Mouse (Mus musculus): ENCODE data around the gene Ddx28.

The Ddx28 gene

GRCm38 (mm10) chr8:106011643-106011986 lies at the start of gene Ddx28:
Ddx28 (minus strand) TSS chr8:106011882.
- no peak for DNase-seq (ENCODE audit: extremely low spot score, low spot score)

GRCm38 (mm10) chr8:106060521-106060920 lies 48.8 kb upstream of the Ddx28 start:
- DNase-seq (ENCODE audit: extremely low spot score, low spot score) = no peak

DNA sequence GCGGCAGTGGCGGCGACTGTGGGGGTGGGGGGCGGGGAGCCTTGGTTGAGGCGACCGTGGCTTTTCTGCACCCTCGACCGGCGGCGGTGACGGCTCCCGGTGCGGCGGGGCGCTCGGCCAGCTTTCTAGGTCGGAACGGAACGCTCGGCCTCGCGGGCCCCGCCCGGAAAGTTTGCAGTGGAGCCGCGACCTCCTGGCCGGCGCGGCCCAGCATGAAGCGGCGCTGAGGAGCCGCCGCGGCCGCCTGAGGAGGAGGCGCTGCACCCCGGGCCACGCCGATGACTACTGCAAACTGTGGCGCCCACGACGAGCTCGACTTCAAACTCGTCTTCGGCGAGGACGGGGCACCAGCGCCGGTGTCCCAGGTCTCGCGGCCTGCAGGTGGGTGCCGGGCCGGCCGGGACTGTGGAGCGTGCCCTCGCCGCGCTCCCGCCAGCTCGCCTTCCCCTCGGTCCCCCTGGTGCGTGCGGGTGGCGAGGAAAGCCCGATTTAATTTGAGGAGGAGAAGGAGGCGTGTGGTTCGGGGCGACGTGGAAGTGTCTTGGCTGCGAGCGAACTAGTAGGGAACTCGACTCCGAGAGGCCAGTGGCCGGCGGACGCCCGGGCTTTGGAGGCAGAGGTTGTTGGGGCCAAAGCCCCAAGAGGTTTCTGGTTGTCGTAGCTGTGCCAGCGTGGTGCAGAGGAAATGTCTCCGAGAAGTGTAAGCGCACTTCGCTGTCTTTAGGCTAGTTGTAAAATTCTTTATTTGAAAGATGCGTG lies 48.1 kb upstream of the Ddx28 start:
- peak; percentile 85 for DNase-seq (ENCODE audit: extremely low spot score, low spot score)

- peak; percentile 93 for DNase-seq (ENCODE audit: extremely low spot score, low spot score)
Observed at GRCm38 (mm10) chr8:106058731-106059612, 47.3 kb upstream of the Ddx28 start, which contains the start of gene Nfatc3. Nfatc3 (plus strand) TSS chr8:106058840.

- no peak for DNase-seq (ENCODE audit: extremely low spot score, low spot score)
Observed at GRCm38 (mm10) chr8:106056455-106056982, 44.8 kb upstream of the Ddx28 start.

DNA sequence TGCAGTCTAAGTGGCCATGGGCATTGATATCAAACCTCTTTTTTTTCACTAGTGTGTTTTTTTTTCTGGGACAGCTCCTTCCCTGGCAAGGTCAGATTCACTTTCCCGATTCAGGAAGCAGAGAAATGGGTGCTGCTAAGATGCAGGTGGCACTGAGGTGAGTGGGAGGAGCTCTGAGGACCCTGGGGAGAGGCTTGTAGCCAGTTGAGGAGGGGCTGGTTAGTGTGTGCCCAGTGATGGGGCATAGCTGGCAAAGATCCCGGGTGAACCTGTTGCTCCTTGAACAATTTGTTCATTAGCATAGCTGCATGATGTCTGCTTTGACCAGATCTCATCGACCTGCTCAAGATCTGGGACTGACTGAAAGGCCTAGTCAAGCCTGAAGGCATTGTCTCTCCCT lies 43.4 kb upstream of the Ddx28 start:
- no peak for DNase-seq (ENCODE audit: extremely low spot score, low spot score)

DNA sequence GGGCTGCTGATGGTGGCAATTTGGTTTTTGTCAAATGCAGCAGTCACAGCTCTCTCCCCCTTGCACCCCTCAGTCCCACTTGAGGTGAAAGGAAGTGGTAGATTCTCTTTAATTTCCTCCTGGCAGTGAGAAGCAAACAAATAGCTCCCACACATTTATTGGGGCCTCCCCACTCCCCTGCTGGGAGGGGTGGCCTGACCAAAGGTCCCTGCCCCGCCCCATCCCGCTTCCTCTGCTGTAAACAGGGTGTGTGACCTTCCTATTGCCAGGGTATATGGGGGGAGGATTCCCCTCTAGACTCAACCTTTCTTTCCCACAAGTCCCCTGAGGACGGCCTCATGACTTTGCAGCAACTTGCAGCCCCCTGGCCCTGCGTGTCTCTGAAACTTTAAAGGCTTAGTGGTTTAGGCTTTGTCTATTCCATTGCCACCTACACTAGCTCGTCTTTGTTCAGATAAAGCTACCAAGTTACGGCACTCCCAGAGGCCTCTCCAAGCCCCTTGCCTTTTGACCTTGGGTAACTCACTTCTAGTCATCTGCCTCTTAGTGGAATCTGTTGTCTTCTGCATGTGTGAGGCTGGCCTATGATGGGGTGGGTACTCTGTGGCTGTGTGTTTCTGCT lies 42.6 kb upstream of the Ddx28 start:
- no peak for DNase-seq (ENCODE audit: extremely low spot score, low spot score)

DNA sequence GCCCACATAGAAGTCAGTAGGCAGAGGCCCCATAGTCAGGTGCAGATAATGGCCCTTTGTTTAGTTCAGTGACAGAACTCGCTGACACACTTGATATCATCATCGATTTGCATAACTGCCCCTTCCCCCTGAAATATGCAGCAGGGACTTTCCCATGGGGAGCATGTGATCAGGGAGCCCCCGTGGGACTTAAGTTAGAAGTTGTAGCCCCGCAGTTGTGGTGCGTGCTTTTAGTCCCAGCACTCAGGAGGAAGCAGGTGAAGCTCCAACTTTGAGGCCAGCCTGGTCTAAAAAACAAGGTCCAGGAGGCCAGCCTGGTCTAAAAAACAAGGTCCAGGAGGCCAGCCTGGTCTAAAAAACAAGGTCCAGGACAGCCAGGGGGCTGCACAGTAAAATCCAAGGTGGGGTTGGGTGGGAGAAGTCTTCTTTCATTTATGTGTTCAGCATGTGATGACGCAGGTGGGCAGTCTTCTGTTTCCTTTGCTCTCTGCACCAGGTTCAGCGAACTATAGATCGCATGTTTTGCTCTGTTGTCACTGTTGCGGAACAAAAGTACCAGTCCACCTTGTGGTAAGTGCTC lies 40.9 kb upstream of the Ddx28 start:
- no peak for DNase-seq (ENCODE audit: extremely low spot score, low spot score)

- DNase-seq (ENCODE audit: extremely low spot score, low spot score) = no peak
Observed at GRCm38 (mm10) chr8:106051068-106051467, 39.4 kb upstream of the Ddx28 start.

DNA sequence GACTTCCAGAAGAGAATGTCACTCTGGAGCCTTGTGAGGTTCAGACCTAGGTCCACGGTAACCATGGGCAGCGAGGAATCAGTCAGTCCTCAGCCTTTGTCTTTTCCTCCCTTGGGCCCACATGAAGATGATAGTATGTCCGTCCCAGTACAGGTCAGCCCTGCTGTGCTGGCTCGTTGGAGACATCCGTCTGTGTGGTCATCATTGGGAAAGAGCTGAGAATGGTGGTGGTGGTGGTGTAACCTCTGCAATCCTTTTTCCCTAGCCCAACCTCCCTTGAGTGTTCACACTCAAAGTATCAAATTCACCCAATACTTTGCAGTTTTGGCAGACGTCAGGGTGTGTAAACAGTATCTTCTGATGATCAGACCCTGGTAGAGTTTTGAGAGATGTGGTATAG lies 38.2 kb upstream of the Ddx28 start:
- no peak for DNase-seq (ENCODE audit: extremely low spot score, low spot score)

DNA sequence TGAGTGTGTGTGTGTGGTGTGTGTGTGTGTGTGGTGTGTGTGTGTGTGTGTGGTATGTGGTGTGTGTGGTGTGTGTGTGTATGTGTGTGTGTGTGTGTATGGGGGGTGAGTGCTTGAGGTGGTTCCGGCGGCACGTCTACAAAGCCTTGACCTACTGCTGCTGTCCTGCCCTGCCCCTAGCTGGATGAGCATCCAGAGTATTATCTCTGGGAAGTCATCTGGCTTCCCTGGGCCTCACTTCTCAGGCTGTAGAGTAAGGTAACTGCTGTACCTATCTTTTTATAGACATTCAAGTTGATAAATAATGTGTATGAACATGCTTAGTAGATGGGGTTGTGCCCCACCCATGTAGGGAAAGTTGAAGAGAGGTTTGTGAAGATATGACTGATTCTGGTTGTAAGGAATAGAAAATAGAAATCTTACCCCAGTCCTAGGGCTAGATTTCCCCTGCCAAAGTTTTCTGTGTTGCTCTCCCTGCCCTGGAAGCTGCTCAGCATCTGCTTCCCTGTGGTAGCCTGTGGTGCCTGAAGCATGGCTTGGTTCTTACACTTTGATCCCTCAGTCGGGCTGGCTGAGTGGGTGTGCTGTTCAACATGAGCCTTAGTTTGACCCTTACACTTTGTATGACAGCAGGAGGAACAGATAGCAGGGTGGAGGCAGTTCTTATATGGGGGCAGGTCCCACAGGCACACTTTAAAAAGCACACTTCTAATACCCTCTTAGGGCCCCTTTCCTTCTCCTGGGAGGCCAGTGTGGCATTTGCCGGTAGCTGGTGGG lies 36.4 kb upstream of the Ddx28 start:
- DNase-seq (ENCODE audit: extremely low spot score, low spot score) = no peak

DNA sequence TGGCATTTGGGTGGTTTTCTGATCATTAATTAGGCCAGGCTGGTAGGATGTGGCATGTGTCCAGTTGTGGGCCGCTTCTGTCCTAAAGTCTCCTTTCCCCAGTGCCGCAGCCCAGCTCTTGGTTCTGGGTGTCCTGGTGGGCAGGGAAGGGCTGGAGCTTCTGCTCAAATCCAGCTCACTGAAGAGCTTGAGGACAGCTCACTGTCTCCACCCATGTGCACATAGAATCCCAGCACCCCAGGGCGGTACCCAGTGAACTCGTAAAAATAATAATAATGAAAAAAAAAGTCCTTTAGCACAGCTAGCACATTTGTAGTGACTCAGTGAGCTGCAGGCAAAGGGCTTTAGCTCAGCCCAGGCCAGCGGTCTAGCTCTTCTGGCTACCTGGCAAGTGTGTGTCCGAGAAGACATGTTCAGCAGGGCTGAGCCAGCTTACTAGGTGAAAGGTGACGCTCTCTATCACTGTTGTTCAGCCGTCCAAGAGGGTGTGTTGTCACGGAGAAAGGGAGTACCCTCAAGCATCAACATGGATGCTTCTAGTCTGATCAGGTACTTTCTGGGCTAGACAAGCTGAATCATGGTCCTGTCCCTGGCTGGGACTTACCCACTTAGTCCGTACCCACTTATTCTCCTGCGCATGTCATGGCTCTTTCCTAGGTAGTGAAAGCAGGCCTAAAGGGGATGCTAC lies 35.3 kb upstream of the Ddx28 start:
- DNase-seq (ENCODE audit: extremely low spot score, low spot score) = no peak

- DNase-seq (ENCODE audit: extremely low spot score, low spot score) = peak; percentile 14
Observed at GRCm38 (mm10) chr8:106044151-106044550, 32.5 kb upstream of the Ddx28 start.

- no peak for DNase-seq (ENCODE audit: extremely low spot score, low spot score)
Observed at GRCm38 (mm10) chr8:106043055-106043454, 31.4 kb upstream of the Ddx28 start.

GRCm38 (mm10) chr8:106040218-106040617 lies 28.5 kb upstream of the Ddx28 start:
- no peak for DNase-seq (ENCODE audit: extremely low spot score, low spot score)

- DNase-seq (ENCODE audit: extremely low spot score, low spot score) = no peak
Observed at GRCm38 (mm10) chr8:106039605-106040004, 27.9 kb upstream of the Ddx28 start.

GRCm38 (mm10) chr8:106038721-106039120 lies 27.0 kb upstream of the Ddx28 start:
- DNase-seq (ENCODE audit: extremely low spot score, low spot score) = no peak

DNA sequence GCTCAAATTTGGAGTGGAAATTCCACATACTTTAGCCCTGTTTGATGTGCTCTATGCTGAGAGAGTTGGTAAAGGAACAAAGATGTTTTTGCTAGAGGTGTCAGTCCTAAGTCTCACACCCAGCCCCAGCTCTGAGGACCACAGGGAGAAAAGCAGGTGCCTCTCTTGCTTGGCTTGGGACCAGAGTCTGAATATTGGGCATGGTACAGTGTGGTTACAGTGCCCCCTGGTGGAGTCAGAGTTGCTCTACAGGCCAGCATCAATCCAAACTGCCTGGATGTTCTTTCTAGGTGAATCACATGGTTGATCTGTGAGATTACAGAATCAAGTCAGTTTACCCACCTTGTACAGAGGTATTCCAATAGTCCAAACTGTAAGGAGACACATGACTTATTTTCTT lies 10.8 kb upstream of the Ddx28 start:
- DNase-seq (ENCODE audit: extremely low spot score, low spot score) = peak; percentile 75

DNA sequence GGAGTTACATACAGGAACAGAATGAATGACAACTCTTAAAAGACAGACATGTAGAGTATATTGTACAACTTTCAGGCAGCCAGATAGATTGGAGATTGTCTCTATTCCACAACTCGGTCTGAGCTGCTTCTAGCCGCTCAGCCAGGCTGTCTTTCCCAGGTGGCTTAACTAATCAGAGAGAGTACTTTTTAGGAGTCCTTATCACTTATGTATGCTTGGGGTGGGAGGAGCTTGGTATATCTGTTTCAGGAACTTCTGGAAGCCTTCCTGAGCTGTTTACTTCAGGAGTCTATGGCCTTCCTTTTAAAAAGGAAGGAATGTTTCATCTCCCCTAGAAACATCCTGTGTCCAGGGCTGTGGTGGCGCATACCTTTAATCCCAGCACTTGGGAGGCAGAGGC lies 6.4 kb upstream of the Ddx28 start:
- DNase-seq (ENCODE audit: extremely low spot score, low spot score) = no peak

DNA sequence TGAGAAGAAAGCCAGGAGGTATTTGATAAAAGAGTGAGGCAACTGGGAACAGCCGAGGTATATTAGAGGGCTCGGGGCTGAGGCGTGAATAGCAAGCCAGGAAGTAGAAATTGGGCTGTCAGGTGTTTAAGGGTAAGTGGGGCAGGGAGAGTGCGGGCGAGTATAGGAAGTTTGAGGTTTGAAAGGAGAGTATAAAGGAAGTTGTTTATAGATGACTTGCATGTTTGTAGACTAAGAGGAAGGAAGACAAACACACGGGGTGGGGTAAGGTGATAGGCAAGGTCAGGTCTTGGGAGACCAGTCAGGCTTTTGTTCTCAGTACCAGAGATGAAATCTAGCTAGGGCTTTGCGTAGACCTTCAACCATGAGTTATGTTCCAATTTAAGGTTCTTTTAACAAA lies 5.4 kb upstream of the Ddx28 start:
- no peak for DNase-seq (ENCODE audit: extremely low spot score, low spot score)

Data from neural tube, embryonic 10.5 days (tissue).